Mouse (Mus musculus) heart, embryonic 15.5 days (tissue): ENCODE data around the gene Gclc. TPM values are rescaled to one million over a fixed set of nuclear protein-coding genes. Genes with fewer than 3 reads are reported as not detected.

Experiments
- ATAC-seq: fragments of 200-750 bp; cut with Nextera tagmentation; replicated peaks from 2 replicates; pipeline ENCODE4 v1.8.0; 2017; ENCODE audit warnings: low read depth, moderate TSS enrichment; ENCODE audit not compliant: insufficient number of reproducible peaks, insufficient read depth, low FRiP score
- H3K27ac ChIP-seq: fragments of 300-500 bp; sonication (generic); 2 replicates; pipeline ENCODE4 v1.5.1; 2015; ENCODE audit warnings: mild to moderate bottlenecking, inconsistent platforms
- H3K27me3 ChIP-seq: fragments of 300-500 bp; sonication (generic); 2 replicates; pipeline ENCODE4 v1.6.1; 2015; ENCODE audit warnings: inconsistent platforms
- H3K36me3 ChIP-seq: fragments of 300-500 bp; sonication (generic); 2 replicates; pipeline ENCODE4 v1.6.1; 2015; ENCODE audit warnings: mild to moderate bottlenecking, inconsistent platforms
- H3K4me1 ChIP-seq: fragments of 300-500 bp; sonication (generic); replicated peaks from 2 replicates; pipeline ENCODE4 v1.6.1; 2015; ENCODE audit warnings: inconsistent platforms
- H3K4me2 ChIP-seq: fragments of 300-500 bp; sonication (generic); 2 replicates; pipeline ENCODE4 v1.6.1; 2015; ENCODE audit warnings: inconsistent platforms, mild to moderate bottlenecking, moderate library complexity
- H3K4me3 ChIP-seq: fragments of 300-500 bp; sonication (generic); 2 replicates; pipeline ENCODE4 v1.5.1; 2015; ENCODE audit warnings: mild to moderate bottlenecking, inconsistent platforms
- H3K9ac ChIP-seq: fragments of 300-500 bp; sonication (generic); 2 replicates; pipeline ENCODE4 v1.6.1; 2015; ENCODE audit warnings: mild to moderate bottlenecking, inconsistent platforms
- H3K9me3 ChIP-seq: fragments of 300-500 bp; sonication (generic); replicated peaks from 2 replicates; pipeline ENCODE4 v1.6.1; 2016; ENCODE audit warnings: inconsistent platforms
- WGBS: fragments of 180-500 bp; shearing (Covaris S2); methylation state at CpG from one replicate; pipeline ENCODE4 v1.1.7; 2015; ENCODE audit warnings: mixed read lengths; 5-methylcytosine and 5-hydroxymethylcytosine counted together
- polyA plus RNA-seq: library from polyadenylated mRNA; unstranded; fragments of >200 nt; fragmentation: Nextera tagmentation; extraction: Ambion mirVana; gene quantifications from 2 replicates; pipeline ENCODE4 v1.2.1, GENCODE M21; 2015

The Gclc gene
- polyA plus RNA-seq, 1 experiment from 2014 or later: 5.9 TPM

DNA sequence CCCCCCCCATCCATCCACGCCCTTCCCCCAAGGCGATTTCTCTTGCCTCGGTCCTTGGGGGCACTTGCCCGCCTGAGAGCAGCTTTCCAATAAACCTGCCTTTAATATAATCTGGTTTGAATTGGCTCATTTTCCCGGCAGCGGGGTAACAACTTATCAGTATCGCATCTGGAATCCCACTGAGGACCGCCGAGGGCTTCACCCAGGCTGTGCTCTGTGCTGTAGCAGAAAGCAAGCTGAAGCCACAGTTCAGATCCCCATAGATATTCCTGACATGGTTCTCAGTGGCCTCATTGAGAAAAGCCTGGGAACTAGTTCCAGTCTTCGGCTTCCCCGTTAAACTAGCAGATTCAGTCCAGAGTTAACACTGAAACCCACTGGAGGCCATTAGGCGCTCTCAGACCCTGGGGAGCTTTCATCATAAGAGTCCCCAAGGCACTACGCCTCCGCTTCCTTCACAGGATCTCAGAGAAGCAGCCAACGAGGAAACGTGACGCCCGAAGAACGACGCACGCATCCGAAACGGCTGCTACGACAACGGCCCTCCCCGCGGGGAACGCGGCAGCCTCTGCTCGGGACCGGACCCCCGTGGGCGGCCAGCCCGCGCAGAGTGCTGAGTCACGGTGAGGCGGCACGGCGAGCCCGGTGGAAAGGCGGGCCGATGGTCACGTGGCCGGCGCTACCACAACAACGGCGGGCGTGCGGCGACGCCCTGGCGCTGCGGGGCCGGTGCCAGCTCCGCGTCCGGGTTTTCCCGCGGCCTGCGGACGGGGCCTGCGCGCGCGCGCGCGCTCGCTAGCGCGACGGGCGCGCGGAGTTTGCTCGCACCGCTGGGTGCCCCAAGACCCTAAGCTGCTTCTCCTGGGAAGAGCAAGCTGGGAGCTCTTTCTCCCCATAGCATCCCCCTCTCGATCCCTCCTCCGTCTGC lies 3.9 kb upstream of the Gclc start:
- Histone ChIP-seq H3K4me2 (peak overlapping the region; percentile 86), H3K27ac (peak overlapping the region; percentile 89), H3K36me3 (no peaks in the 10 kb centered on the region), H3K9me3 (no peaks in the 10 kb centered on the region), H3K4me3 (peak overlapping the region; percentile 65), H3K9ac (peak overlapping the region; percentile 67), H3K4me1 (peaks cover 16% of the 10 kb centered on the region), H3K27me3 (no peaks in the 10 kb centered on the region)
- ATAC-seq: peak; percentile 81
- WGBS: under 1% methylated on average over 79 of the region's 79 CpGs

GRCm38 (mm10) chr9:77751091-77751521 lies 3.2 kb upstream of the Gclc start:
- Histone ChIP-seq H3K9me3 (no peaks in the 10 kb centered on the region), H3K4me1 (peaks cover 22% of the 10 kb centered on the region), H3K27ac (peak overlapping the region; percentile 89), H3K27me3 (no peaks in the 10 kb centered on the region), H3K4me3 (peak overlapping the region; percentile 65), H3K4me2 (peak overlapping the region; percentile 86), H3K9ac (peak overlapping the region; percentile 67), H3K36me3 (no peaks in the 10 kb centered on the region)
- WGBS: 2% methylated on average over 12 of the region's 12 CpGs
- no peak; the same call in 1 of the 2 replicates for ATAC-seq

DNA sequence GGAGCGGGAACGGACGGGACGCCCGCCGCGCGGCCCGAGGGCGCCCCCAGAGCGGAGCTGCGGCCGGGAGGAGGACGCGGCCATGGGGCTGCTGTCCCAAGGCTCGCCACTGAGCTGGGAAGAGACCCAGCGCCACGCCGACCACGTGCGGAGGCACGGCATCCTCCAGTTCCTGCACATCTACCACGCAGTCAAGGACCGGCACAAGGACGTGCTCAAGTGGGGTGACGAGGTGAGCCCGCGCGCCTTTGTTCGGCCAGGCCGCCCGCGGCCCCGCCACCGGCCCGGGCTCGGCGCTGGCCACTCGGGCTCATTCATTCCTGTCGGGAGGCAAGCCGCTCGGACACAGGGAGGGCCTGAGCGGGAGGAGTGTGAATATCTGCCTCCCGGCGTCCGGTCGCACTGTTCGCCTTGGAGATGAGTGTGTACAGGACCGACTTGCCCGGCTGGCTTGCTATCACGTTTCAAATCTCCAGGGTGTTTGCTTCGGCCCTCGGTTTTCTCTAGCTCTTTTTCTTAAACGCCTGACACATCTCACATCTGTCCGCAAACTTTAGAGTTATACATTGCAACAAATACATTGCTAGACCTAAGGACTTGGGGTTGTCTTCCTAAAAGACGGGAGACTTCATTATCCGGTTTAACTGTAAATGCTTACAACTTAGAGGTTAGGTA lies 530 bp downstream of the Gclc start:
- peak; percentile 75 for ATAC-seq
- Histone ChIP-seq H3K36me3 (no peaks in the 10 kb centered on the region), H3K27ac (peak overlapping the region; percentile 93), H3K4me2 (peak overlapping the region; percentile 96), H3K4me1 (peaks cover 25% of the 10 kb centered on the region), H3K4me3 (peak overlapping the region; percentile 94), H3K9me3 (no peaks in the 10 kb centered on the region), H3K27me3 (no peaks in the 10 kb centered on the region), H3K9ac (peak overlapping the region; percentile 89)
- under 1% methylated on average over 53 of the region's 57 CpGs for WGBS

- H3K4me1 ChIP-seq: peaks cover 22% of the 10 kb centered on the region
- peak overlapping the region; percentile 96 for H3K4me2 ChIP-seq
- 0 out of 2 replicates have a peak overlapping the region, but pooled peaks have one; percentile 93 for H3K27ac ChIP-seq
- peak overlapping the region; percentile 94 for H3K4me3 ChIP-seq
- H3K36me3 ChIP-seq: no peaks in the 10 kb centered on the region
- WGBS: 17% methylated on average over 9 of the region's 9 CpGs
- no peak for ATAC-seq
- peak overlapping the region; percentile 89 for H3K9ac ChIP-seq
- H3K9me3 ChIP-seq: no peaks in the 10 kb centered on the region
- no peaks in the 10 kb centered on the region for H3K27me3 ChIP-seq
Measured at GRCm38 (mm10) chr9:77755403-77755784, 1.1 kb downstream of the Gclc start.

GRCm38 (mm10) chr9:77756076-77756475 lies 1.7 kb downstream of the Gclc start:
- H3K9ac ChIP-seq: no peak overlapping the region
- H3K9me3 ChIP-seq: no peaks in the 10 kb centered on the region
- WGBS: 31% methylated on average over 9 of the region's 9 CpGs
- no peaks in the 10 kb centered on the region for H3K36me3 ChIP-seq
- H3K27ac ChIP-seq: no peak overlapping the region
- H3K4me2 ChIP-seq: peak overlapping the region; percentile 96
- no peaks in the 10 kb centered on the region for H3K27me3 ChIP-seq
- peak overlapping the region; percentile 94 for H3K4me3 ChIP-seq
- no peak for ATAC-seq
- H3K4me1 ChIP-seq: peaks cover 21% of the 10 kb centered on the region

GRCm38 (mm10) chr9:77757331-77757730 lies 3.0 kb downstream of the Gclc start:
- no peak overlapping the region for H3K9ac ChIP-seq
- H3K9me3 ChIP-seq: no peaks in the 10 kb centered on the region
- H3K4me3 ChIP-seq: no peak overlapping the region
- H3K4me1 ChIP-seq: peaks cover 15% of the 10 kb centered on the region
- ATAC-seq: no peak
- H3K36me3 ChIP-seq: no peaks in the 10 kb centered on the region
- no peak overlapping the region for H3K27ac ChIP-seq
- no peaks in the 10 kb centered on the region for H3K27me3 ChIP-seq
- no peak overlapping the region for H3K4me2 ChIP-seq
- 59% methylated on average over 1 of the region's 1 CpGs for WGBS

DNA sequence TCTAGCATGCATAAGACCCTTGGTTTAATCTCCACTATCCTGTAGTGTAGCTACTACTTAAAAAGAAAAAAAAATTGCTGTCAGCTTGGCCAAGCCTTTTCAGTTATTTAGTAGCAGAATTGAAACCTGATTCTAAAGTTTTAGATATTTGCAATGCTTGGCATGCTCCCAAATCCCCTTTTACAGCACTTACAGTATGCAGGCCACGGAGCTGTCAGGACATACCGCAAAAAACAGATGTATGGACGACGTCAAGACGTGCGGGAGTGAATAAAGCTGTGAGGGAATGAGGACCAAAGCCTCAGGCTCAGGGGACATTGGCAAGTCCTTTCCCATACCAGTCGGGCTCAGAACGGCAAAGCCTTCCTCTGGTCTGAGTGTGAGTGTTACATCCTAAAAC lies 4.1 kb downstream of the Gclc start:
- H3K4me3 ChIP-seq: no peak overlapping the region
- 50% methylated on average over 8 of the region's 8 CpGs for WGBS
- no peak for ATAC-seq

GRCm38 (mm10) chr9:77759111-77759510 lies 4.8 kb downstream of the Gclc start:
- Histone ChIP-seq H3K4me1 (peaks cover 15% of the 10 kb centered on the region), H3K4me2 (no peak overlapping the region), H3K9me3 (no peaks in the 10 kb centered on the region), H3K36me3 (no peaks in the 10 kb centered on the region), H3K27me3 (no peaks in the 10 kb centered on the region), H3K4me3 (no peak overlapping the region), H3K27ac (no peak overlapping the region), H3K9ac (no peak overlapping the region)
- WGBS: 79% methylated on average over 6 of the region's 6 CpGs
- no peak for ATAC-seq

More for the DNA sequence above, 4.1 kb downstream of the Gclc start:
- Histone ChIP-seq H3K36me3 (no peaks in the 10 kb centered on the region), H3K4me2 (no peak overlapping the region), H3K27ac (no peak overlapping the region), H3K27me3 (no peaks in the 10 kb centered on the region), H3K9ac (no peak overlapping the region), H3K9me3 (no peaks in the 10 kb centered on the region), H3K4me1 (peaks cover 15% of the 10 kb centered on the region)

DNA sequence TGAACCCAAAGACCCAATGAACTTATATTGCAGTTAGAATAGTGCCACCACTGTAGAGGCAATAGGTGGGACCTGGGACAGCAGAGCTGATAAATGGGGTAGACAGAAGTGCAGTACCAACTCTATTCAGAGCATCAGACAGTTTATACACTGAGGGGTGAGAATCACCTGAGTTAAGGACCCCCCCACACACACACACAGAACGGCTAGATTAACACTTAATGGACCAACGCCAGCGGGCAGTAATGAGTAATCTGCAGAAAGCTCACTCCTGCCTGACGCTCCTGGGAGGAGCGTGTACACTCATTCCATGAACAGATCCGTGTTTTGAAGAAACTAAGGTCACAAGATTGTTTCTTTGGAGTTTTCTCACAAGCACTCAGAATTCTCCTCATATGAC lies 5.4 kb downstream of the Gclc start:
- WGBS: 76% methylated on average over 6 of the region's 6 CpGs
- ATAC-seq: no peak
- Histone ChIP-seq H3K9ac (no peak overlapping the region), H3K36me3 (no peaks in the 10 kb centered on the region), H3K4me3 (no peak overlapping the region), H3K9me3 (no peaks in the 10 kb centered on the region), H3K27me3 (no peaks in the 10 kb centered on the region), H3K27ac (no peak overlapping the region), H3K4me2 (no peak overlapping the region), H3K4me1 (peaks cover 15% of the 10 kb centered on the region)

DNA sequence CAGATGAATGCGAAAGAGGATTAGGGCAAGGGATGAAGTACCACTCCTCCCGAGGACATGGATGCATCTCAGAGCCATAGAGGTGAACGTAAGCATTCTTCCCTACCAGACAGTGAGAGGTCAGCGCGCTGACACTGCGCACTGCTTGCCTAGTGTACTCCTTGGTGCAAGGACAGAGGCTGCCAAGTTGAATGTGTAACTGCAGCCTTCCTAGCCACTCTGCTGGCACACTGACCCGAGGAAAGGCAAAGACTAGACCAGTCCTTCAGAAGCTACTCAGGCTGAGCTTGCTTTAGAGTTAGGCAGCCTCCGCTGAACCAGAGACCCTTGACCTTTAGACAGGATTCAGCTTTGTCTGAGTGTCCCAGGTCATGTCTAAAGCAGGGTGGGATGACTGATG lies 11.9 kb downstream of the Gclc start:
- no peak overlapping the region for H3K4me3 ChIP-seq
- no peaks in the 10 kb centered on the region for H3K9me3 ChIP-seq
- H3K4me2 ChIP-seq: no peak overlapping the region
- 91% methylated on average over 8 of the region's 8 CpGs for WGBS
- no peaks in the 10 kb centered on the region for H3K27me3 ChIP-seq
- no peaks in the 10 kb centered on the region for H3K4me1 ChIP-seq
- ATAC-seq: no peak
- H3K36me3 ChIP-seq: no peaks in the 10 kb centered on the region
- no peak overlapping the region for H3K9ac ChIP-seq
- H3K27ac ChIP-seq: no peak overlapping the region

DNA sequence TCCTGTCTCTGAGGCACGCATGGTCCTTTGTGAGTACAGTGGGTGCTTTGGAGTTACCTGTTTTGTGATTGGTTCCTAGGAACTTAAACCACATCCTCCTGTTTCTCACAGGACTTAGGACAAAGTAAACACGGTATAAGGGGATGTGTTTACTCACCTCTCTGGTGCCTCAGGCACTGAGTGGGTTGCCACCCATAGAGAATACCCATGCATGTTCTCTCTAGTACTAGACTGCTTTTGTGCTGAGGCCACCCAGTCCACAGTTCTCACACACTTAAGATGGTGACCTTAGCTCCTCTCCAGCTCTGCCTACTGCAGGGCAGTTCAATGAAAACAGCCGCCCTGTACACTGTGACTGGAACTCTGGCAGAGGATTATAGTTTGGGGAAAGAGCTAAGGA lies 12.4 kb downstream of the Gclc start:
- WGBS: 82% methylated on average over 3 of the region's 3 CpGs
- Histone ChIP-seq H3K27me3 (no peaks in the 10 kb centered on the region), H3K4me3 (no peak overlapping the region), H3K9ac (no peak overlapping the region), H3K27ac (no peak overlapping the region), H3K4me2 (no peak overlapping the region), H3K4me1 (no peaks in the 10 kb centered on the region), H3K36me3 (no peaks in the 10 kb centered on the region), H3K9me3 (no peaks in the 10 kb centered on the region)
- no peak for ATAC-seq
